Mouse (Mus musculus): ENCODE measurements at regions not wholly inside any gene's neighbourhood (a gene's known extent, or its start where the extent isn't known, plus 50 kb on each side); places are given as distances from the start of the nearest gene placed in this dataset.
"Not testable (repeated sequence)": the region's sequence is repeated elsewhere in the genome, so short reads cannot be mapped to it uniquely, and the experiment has no call there.

- DNase-seq (ENCODE audit: low read depth, low spot score), result no peak
- 73% methylated on average over 2 of the region's 2 CpGs for WGBS
These were observed 141.3 kb upstream of the Ddhd1 start for GRCm38 (mm10) chr14:45799286-45799685.

GRCm38 (mm10) chr14:45805950-45806349 lies 148.0 kb upstream of the Ddhd1 start:
- 92% methylated on average over 3 of the region's 3 CpGs for WGBS
- no peak for DNase-seq (ENCODE audit: low read depth, low spot score)

GRCm38 (mm10) chr14:45806726-45807280 lies 148.9 kb upstream of the Ddhd1 start:
- DNase-seq (ENCODE audit: low read depth, low spot score), result no peak
- whole genome bisulfite sequencing, result 77% methylated on average over 7 of the region's 7 CpGs

DNA sequence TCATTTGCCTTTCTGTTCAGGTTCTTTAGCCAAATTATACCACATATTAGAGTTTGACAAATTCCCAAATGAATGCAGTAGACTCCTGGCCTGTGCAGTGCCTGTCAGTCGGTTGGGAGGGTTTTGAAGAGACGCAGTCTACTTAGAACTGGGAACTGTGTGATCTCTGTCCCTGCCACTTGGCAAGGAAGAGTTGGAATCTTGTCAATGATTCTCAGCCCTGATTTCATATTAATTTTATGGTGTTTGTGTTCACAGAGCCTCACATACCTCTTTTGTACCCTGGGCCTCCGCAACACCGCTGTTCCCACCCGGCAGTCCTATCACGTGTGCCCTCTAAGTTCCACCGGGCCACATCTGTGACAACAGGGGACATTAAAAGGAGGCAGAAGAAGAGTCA lies 149.8 kb upstream of the Ddhd1 start:
- WGBS, result 63% methylated on average over 7 of the region's 7 CpGs
- no peak for DNase-seq (ENCODE audit: low read depth, low spot score)

DNA sequence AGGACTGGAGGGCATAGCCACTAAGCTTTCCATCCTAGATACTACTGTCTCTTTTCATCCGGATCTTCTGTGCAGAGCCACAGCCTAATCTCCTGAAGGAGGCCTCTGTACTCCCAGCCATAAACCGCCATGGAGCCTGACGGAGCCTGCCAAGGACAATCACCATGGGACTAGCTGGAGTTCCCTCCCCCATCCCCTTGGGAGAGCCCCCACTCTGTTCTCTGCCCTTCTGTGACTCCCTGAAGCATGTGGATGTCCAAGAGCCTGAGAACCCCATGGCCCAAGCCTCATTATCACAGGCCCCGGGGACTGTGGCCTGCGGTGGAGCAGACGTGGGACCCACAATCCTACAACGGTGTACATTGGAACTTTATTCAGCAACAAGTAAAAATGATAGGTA lies 151.5 kb upstream of the Ddhd1 start:
- no peak for DNase-seq (ENCODE audit: low read depth, low spot score)
- 79% methylated on average over 7 of the region's 7 CpGs for WGBS

GRCm38 (mm10) chr14:45810101-45810500 lies 152.2 kb upstream of the Ddhd1 start:
- WGBS, result 50% methylated on average over 4 of the region's 4 CpGs
- no peak for DNase-seq (ENCODE audit: low read depth, low spot score)

DNA sequence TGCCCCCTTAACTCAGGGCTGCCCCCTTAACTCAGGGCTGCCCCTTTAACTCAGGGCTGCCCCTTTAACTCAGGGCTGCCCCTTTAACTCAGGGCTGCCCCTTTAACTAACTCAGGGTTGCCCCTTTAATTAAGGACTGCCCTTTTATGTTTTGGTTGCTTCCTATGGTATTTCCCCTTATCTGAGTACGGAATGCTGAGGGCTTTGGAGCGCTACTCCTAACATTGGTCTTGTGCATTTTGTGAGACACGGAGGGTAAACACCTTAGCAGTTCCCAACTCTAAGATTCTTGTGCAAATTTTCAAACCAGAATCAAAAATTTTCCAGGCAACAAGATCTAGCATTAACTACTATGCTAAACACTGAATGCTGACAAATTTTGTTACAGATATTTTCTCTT lies 152.7 kb upstream of the Ddhd1 start:
- 66% methylated on average over 3 of the region's 3 CpGs for WGBS
- no peak for DNase-seq (ENCODE audit: low read depth, low spot score)

DNA sequence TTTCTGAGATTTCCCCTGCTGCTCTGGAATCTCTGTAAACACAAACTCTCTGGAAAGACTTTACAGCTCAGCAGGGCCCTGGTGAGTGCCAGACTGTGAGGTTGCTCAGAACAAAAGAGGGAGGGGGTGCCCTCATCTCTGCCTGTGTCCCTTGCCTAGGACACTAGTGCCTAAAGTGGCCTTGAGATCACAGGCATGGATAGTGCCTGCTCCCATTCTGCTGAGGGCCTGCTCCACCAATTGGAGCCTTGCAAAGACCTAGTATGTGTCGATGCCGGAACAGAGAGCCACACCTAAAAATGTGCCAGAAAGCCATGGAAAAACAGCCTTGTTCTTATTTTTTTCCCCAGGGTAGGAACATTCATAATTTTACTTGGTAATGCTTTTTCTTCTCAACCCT lies 157.7 kb upstream of the Ddhd1 start:
- DNase-seq (ENCODE audit: low read depth, low spot score), result no peak
- 81% methylated on average over 2 of the region's 2 CpGs for WGBS

- 91% methylated on average over 17 of the region's 17 CpGs for WGBS
- DNase-seq (ENCODE audit: low read depth, low spot score), result not testable (repeated sequence)
These were observed 158.7 kb upstream of the Ddhd1 start for GRCm38 (mm10) chr14:45816611-45817010.

DNA sequence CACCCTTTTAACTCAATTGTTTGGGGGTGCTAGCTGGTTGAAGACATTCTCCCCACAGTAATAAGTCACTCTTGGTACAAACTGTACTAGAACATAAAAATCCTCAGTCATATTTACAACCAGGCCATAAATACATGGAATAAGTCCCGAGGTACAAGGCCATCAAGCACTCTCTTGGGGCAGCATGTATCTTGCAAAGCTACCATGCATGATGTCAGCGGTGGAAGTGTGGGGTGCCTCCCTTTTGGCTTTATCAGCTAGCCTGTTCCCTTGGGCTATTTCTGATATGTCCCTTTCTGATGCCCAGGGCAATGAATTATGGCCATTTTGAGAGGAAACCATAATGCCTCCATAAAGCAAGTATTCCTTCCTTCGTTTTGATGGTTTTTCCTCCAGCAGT lies 159.8 kb upstream of the Ddhd1 start:
- WGBS, result 69% methylated on average over 3 of the region's 3 CpGs
- DNase-seq (ENCODE audit: low read depth, low spot score), result no peak

DNA sequence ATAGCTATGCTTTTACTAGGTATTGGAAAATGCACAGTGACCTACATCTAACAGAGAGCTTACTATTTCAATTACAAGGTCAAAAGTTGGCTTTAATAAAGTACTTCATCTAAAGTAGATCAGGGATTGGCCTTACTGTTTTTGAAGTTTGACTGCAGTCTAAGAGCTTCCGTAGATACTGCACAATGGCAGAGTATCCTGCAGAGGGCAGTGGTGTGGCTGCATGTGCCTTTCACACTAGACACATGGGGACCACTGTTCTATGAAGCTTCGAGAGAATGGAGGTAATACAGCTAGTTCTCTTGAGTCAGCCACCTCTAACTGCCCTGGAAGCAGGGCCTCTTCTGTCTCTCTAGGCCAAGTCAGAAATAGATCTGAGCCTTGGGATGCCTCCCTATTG lies 166.7 kb upstream of the Ddhd1 start:
- WGBS, result 71% methylated on average over 2 of the region's 2 CpGs
- no peak for DNase-seq (ENCODE audit: low read depth, low spot score)

GRCm38 (mm10) chr14:45826023-45826422 lies 168.1 kb upstream of the Ddhd1 start:
- DNase-seq (ENCODE audit: low read depth, low spot score), result no peak
- WGBS, result 74% methylated on average over 3 of the region's 3 CpGs

DNA sequence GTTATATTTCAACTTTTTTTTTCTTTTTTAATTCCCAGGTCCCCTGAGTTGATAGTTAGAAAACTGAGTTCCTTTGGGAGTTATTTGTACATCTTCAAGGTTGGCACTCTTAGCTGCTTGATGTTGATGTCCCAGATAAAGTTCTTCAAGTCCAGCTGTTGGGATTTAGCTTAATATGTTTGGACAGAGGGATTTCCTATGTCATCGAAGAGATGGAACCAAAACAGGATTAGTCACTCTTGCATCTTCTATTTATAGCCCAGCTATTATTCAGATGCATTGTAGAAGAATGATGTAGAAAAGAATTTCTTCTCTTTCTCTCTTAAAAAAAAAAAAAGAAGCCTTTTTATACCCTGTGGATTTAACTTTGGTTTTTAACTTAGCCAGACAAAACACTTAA lies 169.2 kb upstream of the Ddhd1 start:
- WGBS, result 54% methylated on average over 1 of the region's 1 CpGs
- DNase-seq (ENCODE audit: low read depth, low spot score), result no peak

GRCm38 (mm10) chr14:45830457-45830856 lies 172.5 kb upstream of the Ddhd1 start:
- no peak for DNase-seq (ENCODE audit: low read depth, low spot score)
- 83% methylated on average over 5 of the region's 5 CpGs for WGBS

- no peak for DNase-seq (ENCODE audit: low read depth, low spot score)
- 77% methylated on average over 11 of the region's 11 CpGs for WGBS
These were observed 179.1 kb upstream of the Ddhd1 start for GRCm38 (mm10) chr14:45837039-45837438.

- 53% methylated on average over 1 of the region's 1 CpGs for WGBS
- no peak for DNase-seq (ENCODE audit: low read depth, low spot score)
These were observed 185.9 kb upstream of the Ddhd1 start for GRCm38 (mm10) chr14:45843829-45844228.

DNA sequence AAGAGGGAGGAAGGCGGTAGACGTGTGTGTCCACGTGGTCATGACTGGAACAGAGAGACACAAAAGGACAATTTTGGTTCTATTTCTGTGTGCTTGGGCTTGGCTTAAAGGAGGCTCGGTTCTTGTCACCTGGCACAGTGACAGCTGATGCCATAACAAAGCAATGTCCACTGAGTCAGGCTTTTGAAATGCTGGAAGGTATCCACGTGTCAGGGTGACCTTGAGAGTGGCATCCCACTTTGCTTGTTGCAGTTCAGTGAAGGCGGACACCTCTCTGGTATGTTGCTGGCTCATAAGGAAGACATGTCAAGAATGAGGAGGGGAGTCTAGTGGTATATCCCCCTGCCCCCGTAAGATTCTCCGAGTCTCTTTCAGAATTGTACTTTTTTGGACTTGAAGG lies 192.6 kb upstream of the Ddhd1 start:
- DNase-seq (ENCODE audit: low read depth, low spot score), result no peak
- WGBS, result 59% methylated on average over 8 of the region's 8 CpGs

DNA sequence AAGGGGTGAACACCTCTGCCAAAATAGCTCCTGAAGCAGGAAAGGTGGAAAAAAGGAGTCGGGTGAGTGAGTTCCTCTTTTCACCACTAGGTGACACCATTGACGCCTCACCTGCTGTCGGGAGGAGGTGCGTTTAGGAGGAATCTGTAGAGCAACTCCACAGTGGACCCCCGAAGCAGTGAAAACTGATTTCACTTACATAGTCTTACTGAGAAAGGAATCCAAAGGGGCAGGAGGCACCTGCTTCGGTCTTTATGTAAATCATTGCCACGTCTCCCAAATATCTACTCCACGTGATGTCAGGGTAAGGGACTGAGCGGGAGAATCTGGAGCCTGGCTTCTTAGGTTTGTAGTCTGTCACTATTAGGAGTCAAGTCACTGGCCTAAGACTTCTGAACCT lies 220.5 kb upstream of the Ddhd1 start:
- no peak for DNase-seq (ENCODE audit: low read depth, low spot score)
- WGBS, result 14% methylated on average over 9 of the region's 9 CpGs

- no peak for DNase-seq (ENCODE audit: low read depth, low spot score)
- 16% methylated on average over 6 of the region's 6 CpGs for WGBS
These were observed 262.8 kb upstream of the Ddhd1 start for GRCm38 (mm10) chr14:45920783-45921182.

GRCm38 (mm10) chr14:45943581-45943980 lies 285.6 kb upstream of the Ddhd1 start:
- DNase-seq (ENCODE audit: low read depth, low spot score), result no peak
- 60% methylated on average over 2 of the region's 2 CpGs for WGBS

DNA sequence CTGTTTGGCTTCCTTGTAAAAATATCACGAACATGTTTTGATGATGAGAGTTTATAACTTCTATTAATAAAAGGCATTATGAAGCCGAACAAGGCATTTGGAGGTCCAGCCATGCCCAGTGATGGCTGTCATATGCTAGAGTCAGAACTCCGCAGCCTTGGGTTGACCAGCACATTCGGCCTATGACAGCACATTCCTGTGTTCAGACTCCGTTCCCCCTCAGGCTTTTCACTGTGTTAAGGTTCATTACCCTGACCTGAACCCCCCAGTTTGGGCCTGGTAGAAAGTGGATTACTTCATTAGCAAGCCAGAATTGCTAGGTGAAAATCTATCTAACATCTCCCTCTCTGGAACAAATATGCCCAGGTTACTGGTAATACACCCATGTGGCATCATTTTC lies 286.2 kb upstream of the Ddhd1 start:
- 69% methylated on average over 5 of the region's 5 CpGs for WGBS
- DNase-seq (ENCODE audit: low read depth, low spot score), result no peak

GRCm38 (mm10) chr14:45944506-45944905 lies 286.6 kb upstream of the Ddhd1 start:
- no peak for DNase-seq (ENCODE audit: low read depth, low spot score)
- 43% methylated on average over 8 of the region's 8 CpGs for WGBS

Data from large intestine, adult 2 months (tissue).